Mouse (Mus musculus) granulocyte monocyte progenitor cell, adult 5-6 weeks (primary cell): ENCODE measurements around the gene Sox21. TPM values are rescaled to one million over a fixed set of nuclear protein-coding genes. Genes with fewer than 3 reads are reported as not detected.
A peak's percentile ranks its signal among the peaks of the same experiment; 100 is the strongest.

Experiments used
- ATAC-seq: replicated peaks from 2 replicates; pipeline ENCODE4 v1.8.0; 2016; ENCODE audit warnings: mild to moderate bottlenecking, moderate TSS enrichment, inconsistent platforms; ENCODE audit not compliant: poor library complexity, severe bottlenecking
- total RNA-seq, 2 experiments: library from RNA; stranded (forward) in 1 of 2; stranded (reverse) in 1 of 2; fragments of 200-712, 200-1000 nt in 1 of 2; fragments of >200 nt in 1 of 2; fragmentation: Nextera tagmentation in 1 of 2; gene quantifications; 2 replicates each; pipeline ENCODE4 v1.2.3; 2014 to 2017

Gene Sox21
- not detected in 2 replicates for total RNA-seq (2014; fragmentation: Nextera tagmentation)
- not detected in 2 replicates for total RNA-seq (2017)

DNA sequence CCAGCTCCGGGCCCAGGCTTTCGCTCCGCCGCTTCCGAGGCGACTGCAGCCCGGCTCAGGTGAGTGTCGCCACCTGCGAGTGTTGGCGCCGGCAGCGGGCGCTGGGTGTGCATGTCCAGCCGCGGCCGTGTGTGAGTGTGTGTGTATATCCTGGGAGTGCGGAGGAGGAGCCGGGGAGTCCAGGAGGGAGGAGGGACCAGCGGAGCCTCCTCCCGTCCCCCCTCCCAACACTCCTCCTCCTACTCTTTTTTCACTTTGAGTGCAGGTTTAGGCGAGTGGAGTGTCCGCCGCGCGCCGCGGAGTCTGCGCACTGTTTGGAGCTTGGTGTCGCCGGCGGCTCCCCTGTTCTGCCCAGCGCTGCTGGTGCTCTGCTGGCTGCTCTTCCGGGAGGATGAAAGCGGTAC is at the start of gene Sox21:
Sox21 (minus strand) TSS at position 145 of the 404 bp plus-strand sequence.
- ATAC-seq, result 0 out of 2 replicates have a peak, but pooled peaks have one; percentile 4

- no peak for ATAC-seq
These were observed 49.3 kb upstream of the Sox21 start for GRCm38 (mm10) chr14:118286096-118286495.

- ATAC-seq, result no peak
These were observed 46.1 kb upstream of the Sox21 start for GRCm38 (mm10) chr14:118282917-118283316.

DNA sequence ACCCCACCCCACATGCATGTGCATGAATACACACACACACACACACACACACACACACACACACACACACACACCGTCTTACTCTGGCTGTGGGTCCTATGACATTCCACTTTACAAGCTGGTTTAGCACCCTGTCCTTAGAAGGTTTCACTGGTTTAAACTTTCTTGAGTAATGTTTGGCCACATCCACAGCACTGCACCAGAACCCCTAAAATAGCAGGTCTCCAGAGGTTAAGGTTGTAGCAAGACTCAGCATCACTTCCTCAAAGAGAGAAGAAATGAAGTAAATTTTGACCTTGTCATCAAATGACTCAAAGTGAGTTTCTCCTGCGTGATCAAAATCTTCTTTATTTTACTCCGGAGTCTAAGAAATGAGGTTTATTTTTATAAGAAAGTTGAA is 45.4 kb upstream of the Sox21 start:
- peak; percentile 70 for ATAC-seq

DNA sequence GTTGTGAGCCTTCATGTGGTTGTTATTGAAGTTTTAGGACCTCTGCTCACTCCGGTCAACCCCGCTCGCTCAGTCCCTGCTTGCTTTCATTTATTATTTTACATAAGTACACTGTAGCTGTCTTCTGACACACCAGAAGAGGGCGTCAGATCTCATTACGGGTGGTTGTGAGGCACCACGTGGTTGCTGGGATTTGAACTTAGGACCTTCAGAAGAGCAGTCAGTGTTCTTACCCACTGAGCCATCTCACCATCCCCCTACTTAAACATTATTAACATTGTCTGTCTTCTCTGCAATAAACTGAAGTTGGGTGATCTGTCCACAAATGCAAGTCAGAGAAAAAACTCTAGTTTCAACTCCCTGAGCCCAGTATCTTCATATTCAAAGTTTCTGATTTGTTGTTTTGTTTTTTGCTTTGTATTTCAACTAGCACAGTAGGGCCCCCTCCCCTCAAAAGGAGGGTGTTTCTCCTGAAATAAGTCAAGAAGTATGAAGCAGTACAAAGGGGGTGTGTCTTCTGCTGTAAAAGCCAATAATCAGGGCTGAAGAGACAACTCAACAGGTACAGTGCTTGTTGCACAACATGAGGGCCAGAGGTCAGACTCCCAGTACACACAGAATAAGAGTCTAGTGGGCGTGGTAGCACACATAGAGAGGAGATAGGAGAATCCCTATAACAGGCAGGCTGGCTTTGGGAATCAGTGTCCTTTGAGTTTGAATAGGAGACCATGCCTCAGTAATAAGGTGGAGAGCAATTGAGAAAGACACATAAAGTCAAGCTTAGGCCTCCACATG is 41.1 kb upstream of the Sox21 start:
- no peak for ATAC-seq

GRCm38 (mm10) chr14:118272594-118273555 is 36.0 kb upstream of the Sox21 start:
- ATAC-seq, result no peak

DNA sequence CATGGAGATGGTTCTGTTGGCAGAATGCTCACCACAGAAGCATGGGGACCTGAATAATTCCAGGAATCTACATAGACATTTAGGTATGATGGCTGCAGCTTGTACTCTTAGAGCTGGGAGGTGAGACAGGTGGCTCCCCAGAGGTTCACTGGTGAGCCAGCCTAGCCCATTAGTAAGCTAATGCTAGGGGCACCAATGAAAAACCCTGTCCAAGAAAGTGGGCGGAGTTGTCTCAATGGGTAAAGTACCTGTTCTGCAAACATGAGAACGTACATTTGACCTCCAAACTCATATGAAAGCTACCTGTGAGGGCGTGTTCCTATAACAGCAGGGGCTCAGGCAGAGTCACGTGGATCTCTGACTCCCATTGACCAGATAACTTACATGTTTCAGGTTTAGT is 32.0 kb upstream of the Sox21 start:
- no peak for ATAC-seq

GRCm38 (mm10) chr14:118266660-118267059 is 29.8 kb upstream of the Sox21 start, which contains the start of gene Gm9376:
TSS of gene Gm9376 (plus strand) at chr14:118266960.
- ATAC-seq, result no peak

DNA sequence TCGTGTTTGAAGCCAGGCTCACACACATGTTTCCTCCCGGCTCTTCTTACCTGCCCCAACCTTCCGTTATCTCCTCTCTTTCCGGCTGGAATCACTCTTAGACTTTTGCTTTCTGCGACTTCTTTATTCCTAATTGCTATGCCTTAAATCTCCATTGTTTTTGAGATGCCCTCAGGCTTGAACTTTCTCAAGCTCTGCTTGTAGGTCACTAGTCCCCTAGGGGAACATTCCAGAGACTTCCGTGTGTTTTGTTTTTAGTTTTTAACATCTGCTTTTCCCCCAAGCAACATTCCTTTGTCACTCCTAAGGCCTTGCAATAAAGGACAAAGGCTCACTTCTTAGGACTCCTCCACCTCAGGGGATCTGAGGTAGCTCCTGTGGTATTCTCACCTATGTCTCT is 16.6 kb upstream of the Sox21 start:
- ATAC-seq, result no peak

DNA sequence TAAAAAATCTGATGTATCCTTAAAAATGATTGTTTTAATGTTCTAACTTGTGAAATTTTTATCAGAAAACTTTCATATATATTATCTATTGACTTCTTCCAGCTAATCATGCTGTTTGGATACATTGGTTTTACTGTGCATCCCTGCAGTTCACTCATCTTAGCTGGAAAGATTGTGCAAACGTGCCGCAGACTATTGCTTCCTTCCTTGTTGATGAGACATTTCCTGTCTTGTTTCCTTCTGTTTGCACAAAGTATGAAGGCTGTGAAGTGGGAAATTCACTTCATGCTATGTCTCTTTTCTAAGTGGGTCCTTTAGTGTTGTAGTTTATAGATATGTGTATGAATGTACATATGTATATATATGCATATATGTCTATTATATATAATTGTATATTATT is 4.6 kb upstream of the Sox21 start:
- peak; percentile 87 for ATAC-seq

- ATAC-seq, result no peak
These were observed 2.5 kb upstream of the Sox21 start for GRCm38 (mm10) chr14:118239351-118239750.

GRCm38 (mm10) chr14:118237786-118238185 is 956 bp upstream of the Sox21 start:
- ATAC-seq, result no peak

GRCm38 (mm10) chr14:118235973-118236885 is 601 bp downstream of the Sox21 start:
- 0 out of 2 replicates have a peak, but pooled peaks have one; percentile 18 for ATAC-seq

DNA sequence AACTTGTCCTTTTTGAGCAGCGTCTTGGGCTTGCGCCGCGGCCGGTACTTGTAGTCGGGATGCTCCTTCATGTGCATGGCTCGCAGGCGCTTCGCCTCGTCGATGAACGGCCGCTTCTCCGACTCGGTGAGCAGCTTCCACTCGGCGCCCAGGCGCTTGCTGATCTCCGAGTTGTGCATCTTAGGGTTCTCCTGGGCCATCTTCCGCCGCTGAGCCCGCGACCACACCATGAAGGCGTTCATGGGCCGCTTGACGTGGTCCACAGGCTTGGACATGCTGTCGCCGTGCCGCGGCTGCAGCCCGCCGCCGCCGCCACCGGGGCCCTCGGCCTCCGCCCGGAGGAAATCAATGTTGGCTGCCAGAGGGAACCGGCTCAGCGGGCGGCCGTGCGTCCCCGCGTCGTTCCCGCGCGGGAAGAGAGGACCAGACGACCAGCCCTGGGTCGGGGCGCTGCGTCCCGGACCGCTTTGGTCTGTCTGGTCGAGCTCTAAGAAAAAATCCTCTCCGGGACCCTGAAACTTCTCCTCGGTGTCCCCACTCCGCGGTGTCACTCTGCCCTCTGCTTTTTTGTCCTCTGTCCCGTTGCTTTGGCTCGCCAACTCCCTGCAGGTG is 1.4 kb downstream of the Sox21 start:
- 0 out of 2 replicates have a peak, but pooled peaks have one; percentile 4 for ATAC-seq

DNA sequence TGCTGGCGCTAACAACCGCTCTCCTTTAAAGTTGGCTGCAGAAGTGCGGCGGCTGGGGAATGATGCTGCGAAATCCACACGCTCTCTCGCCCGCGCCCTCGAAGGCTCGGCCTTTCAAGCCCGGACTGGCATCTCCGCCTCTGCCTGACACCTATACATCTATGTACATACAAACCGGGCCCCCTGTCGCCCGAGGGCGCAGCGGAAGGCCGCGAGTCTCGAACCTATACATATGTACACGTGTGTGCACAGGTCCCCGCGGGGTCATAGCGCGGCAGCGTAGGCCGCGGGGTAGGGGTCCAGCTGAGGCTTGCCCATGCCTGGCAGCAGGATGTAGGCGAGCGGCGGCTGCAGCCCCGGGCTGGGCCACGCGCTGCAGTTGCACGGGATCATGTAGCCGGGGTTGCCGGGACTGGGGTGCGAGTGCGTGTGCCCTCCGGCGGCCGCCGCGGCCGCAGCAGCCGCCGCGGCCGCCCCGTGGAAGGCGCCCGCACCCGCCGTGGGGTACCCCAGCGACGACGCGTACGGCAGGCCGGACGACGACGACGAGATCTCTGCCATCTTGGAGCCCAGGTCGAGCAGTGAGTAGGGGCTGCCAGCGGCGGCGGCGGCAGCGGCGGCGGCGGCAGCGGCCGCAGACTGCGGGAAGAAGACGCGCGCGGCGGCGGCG is 2.2 kb downstream of the Sox21 start:
- no peak for ATAC-seq

DNA sequence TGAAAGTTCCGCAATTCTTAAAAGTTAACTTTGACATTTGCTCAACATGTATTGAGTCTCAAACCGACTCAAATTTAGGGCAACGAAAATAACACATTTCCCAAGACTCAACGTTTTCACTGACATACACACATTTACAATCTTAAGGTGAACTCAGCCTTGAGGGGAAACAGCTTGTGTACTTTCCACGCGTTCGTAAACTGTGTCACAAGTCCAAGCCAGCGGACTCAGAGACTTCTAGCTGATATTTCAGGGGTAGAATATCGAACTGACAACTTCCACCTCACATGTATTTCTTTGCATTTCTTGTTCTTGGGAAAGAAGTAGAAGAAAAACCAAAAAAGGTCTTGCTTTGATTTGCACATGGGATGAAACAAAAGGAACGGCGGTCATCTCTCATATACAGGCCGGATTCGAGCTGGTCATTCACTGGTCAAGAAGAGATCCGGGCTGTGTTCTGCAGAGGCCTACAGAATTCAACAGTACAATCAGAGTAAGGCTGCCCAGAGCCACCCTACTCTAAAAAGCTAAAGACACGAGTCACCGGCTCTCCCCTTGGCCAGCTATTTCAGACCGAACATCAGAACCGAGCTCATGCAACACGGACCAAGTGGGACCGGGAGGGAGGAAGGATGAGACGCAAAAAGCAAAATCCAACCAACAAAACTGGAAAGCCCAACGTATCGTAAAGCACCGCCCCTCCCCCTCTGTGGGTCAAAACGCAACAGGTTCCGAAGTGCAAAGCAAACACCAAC is 2.9 kb downstream of the Sox21 start:
- ATAC-seq, result no peak

GRCm38 (mm10) chr14:118232381-118232970 is 4.4 kb downstream of the Sox21 start:
- ATAC-seq, result no peak
